Mouse (Mus musculus): ENCODE results near the gene Enpep. TPM values are rescaled to one million over a fixed set of nuclear protein-coding genes. Genes with fewer than 3 reads are reported as not detected.

Enpep gene
- polyA plus RNA-seq, 1 experiment from 2014 or later = 1.3 TPM

DNA sequence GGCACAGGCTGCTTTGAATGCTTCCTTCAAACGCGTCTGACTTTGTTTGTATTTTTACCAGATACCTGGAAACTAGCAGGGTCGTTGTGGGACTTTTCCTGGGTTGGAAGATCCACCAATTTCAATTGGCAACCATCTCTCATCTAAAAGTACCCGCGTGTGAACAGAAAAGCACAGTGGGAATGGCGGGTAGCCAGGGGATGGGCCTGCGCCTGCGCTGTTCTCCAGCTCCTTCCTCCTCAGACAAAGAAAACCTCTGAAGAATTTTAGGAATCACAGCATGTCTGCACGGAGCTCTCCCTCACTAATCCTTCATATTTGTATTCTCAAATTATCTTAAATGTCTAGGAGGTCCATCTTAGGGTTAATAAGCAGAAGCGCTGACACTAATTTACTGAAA, 78.3 kb downstream of the Enpep start:
- ATAC-seq (ENCODE audit: low FRiP score, low TSS enrichment) = no peak
- 51% methylated on average over 10 of the region's 10 CpGs for WGBS
- DNase-seq = peak; percentile 31

DNA sequence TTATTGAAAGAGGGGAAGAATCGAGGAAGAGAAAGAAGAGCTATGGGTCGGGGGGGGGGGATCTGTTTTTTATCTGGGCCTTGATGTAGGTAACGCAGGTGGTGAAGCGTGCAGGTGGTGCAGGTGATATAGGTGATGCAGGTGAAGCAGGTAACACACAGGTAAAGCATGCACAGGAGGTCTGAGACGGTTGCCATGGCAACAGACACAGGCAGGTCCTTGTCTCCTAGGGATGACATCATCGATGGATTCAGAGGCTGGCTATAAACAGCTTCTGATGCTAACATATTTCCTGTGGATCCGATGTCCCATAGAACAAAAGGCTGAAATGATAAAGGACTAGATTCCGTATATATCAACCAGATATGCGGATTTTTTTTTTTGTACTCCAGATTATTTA, 81.5 kb downstream of the Enpep start:
- no peaks in the 10 kb centered on the region for H3K4me1 ChIP-seq (ENCODE audit: control insufficient read depth, insufficient read depth, low read length)
- H3K4me3 ChIP-seq (replicated peaks; ENCODE audit: low read depth, low read length) = no peak overlapping the region
- ATAC-seq (ENCODE audit: low FRiP score, low TSS enrichment) (no peak), DNase-seq (peak; percentile 58)
- H3K27ac ChIP-seq (replicated peaks; ENCODE audit: low read depth, low read length) = no peak overlapping the region
- no peaks in the 10 kb centered on the region for H3K36me3 ChIP-seq (ENCODE audit: control insufficient read depth, insufficient read depth, low read length)
- WGBS = 85% methylated on average over 9 of the region's 9 CpGs
- H3K4me2 ChIP-seq (ENCODE audit: low read length) = no peak overlapping the region
- no peak overlapping the region for H3K9ac ChIP-seq (replicated peaks; ENCODE audit: low read length)
- no peaks in the 10 kb centered on the region for H3K9me3 ChIP-seq (ENCODE audit: control insufficient read depth, low read length)
- no peaks in the 10 kb centered on the region for H3K27me3 ChIP-seq (ENCODE audit: control insufficient read depth, insufficient read depth, low read length)

More for the DNA sequence above, 78.3 kb downstream of the Enpep start:
- Histone ChIP-seq H3K4me1 (ENCODE audit: control insufficient read depth, insufficient read depth, low read length) (no peaks in the 10 kb centered on the region), H3K27me3 (ENCODE audit: control insufficient read depth, insufficient read depth, low read length) (no peaks in the 10 kb centered on the region), H3K4me3 (replicated peaks; ENCODE audit: low read depth, low read length) (no peak overlapping the region), H3K9me3 (ENCODE audit: control insufficient read depth, low read length) (no peaks in the 10 kb centered on the region), H3K36me3 (ENCODE audit: control insufficient read depth, insufficient read depth, low read length) (no peaks in the 10 kb centered on the region), H3K27ac (replicated peaks; ENCODE audit: low read depth, low read length) (no peak overlapping the region), H3K9ac (replicated peaks; ENCODE audit: low read length) (no peak overlapping the region), H3K4me2 (ENCODE audit: low read length) (no peak overlapping the region)

DNA sequence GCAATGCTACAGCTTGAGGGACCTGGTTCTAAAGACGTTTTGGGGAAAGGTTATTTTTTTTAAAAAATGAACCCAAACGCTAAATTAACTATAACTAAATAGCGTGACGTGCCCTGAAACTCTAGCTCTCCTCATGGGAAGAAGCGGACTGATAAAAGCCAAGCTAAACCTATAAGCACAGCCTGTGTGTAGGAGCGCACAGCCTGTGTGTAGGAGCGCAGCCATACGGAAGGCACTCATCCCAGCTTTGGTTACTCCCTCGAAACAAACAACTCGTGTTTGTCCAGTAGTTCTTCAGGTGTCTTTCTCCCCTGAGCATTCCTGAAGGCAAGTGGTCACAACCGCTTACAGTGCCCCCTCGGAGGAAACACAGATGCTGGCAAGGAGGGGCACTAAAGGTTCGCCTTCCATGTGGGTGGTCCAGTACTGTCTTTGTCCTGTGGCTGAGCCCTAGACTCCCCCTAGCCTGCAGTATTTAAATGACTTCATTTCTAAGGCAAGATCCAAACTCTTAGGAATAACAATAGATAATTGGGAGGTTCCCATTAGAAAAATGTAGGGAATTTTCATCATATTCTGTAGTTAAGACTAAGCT, 93.8 kb downstream of the Enpep start:
- DNase-seq (no peak), ATAC-seq (ENCODE audit: low FRiP score, low TSS enrichment) (no peak)
- H3K27me3 ChIP-seq (ENCODE audit: control insufficient read depth, insufficient read depth, low read length) = no peaks in the 10 kb centered on the region
- no peak overlapping the region; the same call in 1 of the 2 replicates for H3K4me2 ChIP-seq (ENCODE audit: low read length)
- H3K4me3 ChIP-seq (replicated peaks; ENCODE audit: low read depth, low read length) = no peak overlapping the region
- H3K27ac ChIP-seq (replicated peaks; ENCODE audit: low read depth, low read length) = no peak overlapping the region
- H3K9me3 ChIP-seq (ENCODE audit: control insufficient read depth, low read length) = no peaks in the 10 kb centered on the region
- H3K36me3 ChIP-seq (ENCODE audit: control insufficient read depth, insufficient read depth, low read length) = no peaks in the 10 kb centered on the region
- no peaks in the 10 kb centered on the region for H3K4me1 ChIP-seq (ENCODE audit: control insufficient read depth, insufficient read depth, low read length)
- H3K9ac ChIP-seq (replicated peaks; ENCODE audit: low read length) = no peak overlapping the region
- 31% methylated on average over 13 of the region's 13 CpGs for WGBS

DNA sequence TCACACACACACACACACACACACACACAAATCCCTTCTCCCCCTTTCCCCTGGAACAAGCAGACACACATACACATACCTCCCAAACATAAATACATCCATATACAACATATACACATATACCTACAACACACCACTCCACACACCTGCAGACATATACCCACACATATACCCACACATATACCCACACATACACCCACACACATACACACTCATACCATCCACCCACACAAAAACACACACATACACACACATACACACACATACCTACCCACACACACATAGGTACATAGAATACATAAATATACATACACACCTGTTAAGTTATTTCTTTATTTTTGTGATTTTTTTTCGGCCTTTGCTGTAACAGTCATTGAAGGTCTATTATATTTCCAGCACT, 94.5 kb downstream of the Enpep start:
- WGBS = 84% methylated on average over 1 of the region's 1 CpGs
- Histone ChIP-seq H3K4me1 (ENCODE audit: control insufficient read depth, insufficient read depth, low read length) (no peaks in the 10 kb centered on the region), H3K36me3 (ENCODE audit: control insufficient read depth, insufficient read depth, low read length) (no peaks in the 10 kb centered on the region)

DNA sequence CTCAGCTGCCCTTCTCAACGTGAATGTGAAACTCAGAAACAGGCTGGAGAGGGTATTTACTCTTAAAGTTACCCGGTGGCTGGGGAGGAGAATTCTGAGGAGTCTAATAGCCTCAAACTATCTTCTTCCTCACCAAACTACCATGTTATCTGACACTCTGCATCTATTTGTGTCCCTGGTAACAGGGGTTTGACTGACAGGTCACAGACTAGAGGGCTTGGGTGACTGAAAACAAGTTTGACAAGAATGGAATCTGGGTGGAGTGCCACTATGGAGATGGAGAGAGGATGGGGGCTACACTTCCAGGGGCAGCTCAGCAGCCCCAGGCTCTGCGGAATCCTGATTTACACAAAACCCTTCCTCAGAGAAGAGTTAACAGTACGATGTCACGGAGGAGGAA, 105.2 kb downstream of the Enpep start:
- H3K9me3 ChIP-seq (ENCODE audit: control insufficient read depth, low read length) = no peaks in the 10 kb centered on the region
- no peak for ATAC-seq (ENCODE audit: low FRiP score, low TSS enrichment)
- H3K4me3 ChIP-seq (replicated peaks; ENCODE audit: low read depth, low read length) = no peak overlapping the region
- H3K9ac ChIP-seq (replicated peaks; ENCODE audit: low read length) = no peak overlapping the region
- H3K36me3 ChIP-seq (ENCODE audit: control insufficient read depth, insufficient read depth, low read length) = no peaks in the 10 kb centered on the region
- H3K27me3 ChIP-seq (ENCODE audit: control insufficient read depth, insufficient read depth, low read length) = peaks cover 61% of the 10 kb centered on the region
- 5% methylated on average over 5 of the region's 5 CpGs for WGBS
- DNase-seq = no peak
- H3K27ac ChIP-seq (replicated peaks; ENCODE audit: low read depth, low read length) = no peak overlapping the region
- H3K4me1 ChIP-seq (ENCODE audit: control insufficient read depth, insufficient read depth, low read length) = no peaks in the 10 kb centered on the region
- no peak overlapping the region for H3K4me2 ChIP-seq (ENCODE audit: low read length)

More for the DNA sequence above, 94.5 kb downstream of the Enpep start:
- ATAC-seq (ENCODE audit: low FRiP score, low TSS enrichment) = no peak
- no peak overlapping the region for H3K4me3 ChIP-seq (replicated peaks; ENCODE audit: low read depth, low read length)
- no peaks in the 10 kb centered on the region for H3K9me3 ChIP-seq (ENCODE audit: control insufficient read depth, low read length)
- no peak for DNase-seq
- no peak overlapping the region for H3K27ac ChIP-seq (replicated peaks; ENCODE audit: low read depth, low read length)
- H3K4me2 ChIP-seq (ENCODE audit: low read length) = no peak overlapping the region
- H3K27me3 ChIP-seq (ENCODE audit: control insufficient read depth, insufficient read depth, low read length) = no peaks in the 10 kb centered on the region
- no peak overlapping the region for H3K9ac ChIP-seq (replicated peaks; ENCODE audit: low read length)

DNA sequence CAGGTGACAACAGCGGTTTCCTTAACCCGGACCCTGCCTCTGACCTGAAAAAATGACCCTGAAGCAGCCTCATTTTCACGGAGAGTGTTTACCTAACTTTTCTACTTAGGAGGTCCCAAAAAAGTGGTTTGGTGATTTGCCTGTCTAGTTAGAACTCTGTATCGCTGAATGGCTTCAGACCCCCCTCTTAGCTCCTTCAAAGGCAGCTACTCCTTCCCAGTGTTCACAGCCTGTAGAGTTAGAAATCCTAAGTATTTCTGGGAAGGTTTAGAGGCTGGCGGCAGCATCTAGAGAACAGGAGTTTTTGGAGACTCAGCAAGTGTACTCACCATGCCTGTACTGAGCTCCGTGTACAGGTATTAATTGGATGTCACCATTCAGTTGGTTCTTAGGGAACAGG, 105.8 kb downstream of the Enpep start:
- ATAC-seq (ENCODE audit: low FRiP score, low TSS enrichment) = no peak
- WGBS = 2% methylated on average over 6 of the region's 6 CpGs
- Histone ChIP-seq H3K4me3 (replicated peaks; ENCODE audit: low read depth, low read length) (no peak overlapping the region), H3K4me2 (ENCODE audit: low read length) (no peak overlapping the region), H3K36me3 (ENCODE audit: control insufficient read depth, insufficient read depth, low read length) (no peaks in the 10 kb centered on the region), H3K27ac (replicated peaks; ENCODE audit: low read depth, low read length) (no peak overlapping the region), H3K9me3 (ENCODE audit: control insufficient read depth, low read length) (no peaks in the 10 kb centered on the region), H3K27me3 (ENCODE audit: control insufficient read depth, insufficient read depth, low read length) (peaks cover 68% of the 10 kb centered on the region), H3K9ac (replicated peaks; ENCODE audit: low read length) (no peak overlapping the region), H3K4me1 (ENCODE audit: control insufficient read depth, insufficient read depth, low read length) (no peaks in the 10 kb centered on the region)
- DNase-seq = no peak

DNA sequence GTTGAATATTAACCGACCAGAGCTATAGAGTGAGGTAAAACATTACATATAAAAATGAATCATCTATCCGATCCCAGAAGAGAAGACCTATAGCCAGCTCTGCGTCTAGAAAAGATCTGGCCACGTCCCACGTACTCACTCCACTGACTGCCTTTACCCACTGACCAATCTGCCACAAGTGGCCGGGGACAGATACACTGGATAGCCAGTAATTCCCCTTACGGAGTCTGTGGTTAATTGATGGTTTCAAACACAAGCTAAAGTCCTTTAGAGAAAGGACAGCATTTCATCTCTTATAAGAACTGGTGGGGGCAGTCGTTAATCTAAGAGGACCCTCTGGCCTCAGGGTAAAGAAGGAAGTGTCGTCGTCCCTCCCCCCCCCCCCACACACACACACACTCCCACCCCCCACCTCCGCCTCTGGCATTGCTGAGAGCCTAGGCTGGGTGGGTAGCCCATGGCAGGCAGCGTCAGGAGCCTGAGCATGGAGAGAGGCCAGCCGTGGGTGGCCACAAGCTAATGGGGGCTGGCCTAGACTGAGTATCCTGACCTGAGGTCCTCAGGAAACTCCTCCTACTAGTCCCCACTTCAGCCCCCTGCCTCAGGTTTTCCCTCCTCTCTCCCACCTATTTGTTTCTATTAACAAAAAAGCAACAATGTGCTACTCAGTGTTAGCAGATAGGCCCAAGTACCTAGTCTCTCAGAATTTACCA, 106.8 kb downstream of the Enpep start:
- H3K4me1 ChIP-seq (ENCODE audit: control insufficient read depth, insufficient read depth, low read length) = no peaks in the 10 kb centered on the region
- ATAC-seq (ENCODE audit: low FRiP score, low TSS enrichment) (no peak), DNase-seq (no peak)
- H3K4me3 ChIP-seq (replicated peaks; ENCODE audit: low read depth, low read length) = no peak overlapping the region
- H3K36me3 ChIP-seq (ENCODE audit: control insufficient read depth, insufficient read depth, low read length) = no peaks in the 10 kb centered on the region
- no peak overlapping the region for H3K9ac ChIP-seq (replicated peaks; ENCODE audit: low read length)
- no peak overlapping the region for H3K4me2 ChIP-seq (ENCODE audit: low read length)
- H3K9me3 ChIP-seq (ENCODE audit: control insufficient read depth, low read length) = no peaks in the 10 kb centered on the region
- no peak overlapping the region for H3K27ac ChIP-seq (replicated peaks; ENCODE audit: low read depth, low read length)
- peaks cover 77% of the 10 kb centered on the region for H3K27me3 ChIP-seq (ENCODE audit: control insufficient read depth, insufficient read depth, low read length)
- under 1% methylated on average over 13 of the region's 13 CpGs for WGBS

DNA sequence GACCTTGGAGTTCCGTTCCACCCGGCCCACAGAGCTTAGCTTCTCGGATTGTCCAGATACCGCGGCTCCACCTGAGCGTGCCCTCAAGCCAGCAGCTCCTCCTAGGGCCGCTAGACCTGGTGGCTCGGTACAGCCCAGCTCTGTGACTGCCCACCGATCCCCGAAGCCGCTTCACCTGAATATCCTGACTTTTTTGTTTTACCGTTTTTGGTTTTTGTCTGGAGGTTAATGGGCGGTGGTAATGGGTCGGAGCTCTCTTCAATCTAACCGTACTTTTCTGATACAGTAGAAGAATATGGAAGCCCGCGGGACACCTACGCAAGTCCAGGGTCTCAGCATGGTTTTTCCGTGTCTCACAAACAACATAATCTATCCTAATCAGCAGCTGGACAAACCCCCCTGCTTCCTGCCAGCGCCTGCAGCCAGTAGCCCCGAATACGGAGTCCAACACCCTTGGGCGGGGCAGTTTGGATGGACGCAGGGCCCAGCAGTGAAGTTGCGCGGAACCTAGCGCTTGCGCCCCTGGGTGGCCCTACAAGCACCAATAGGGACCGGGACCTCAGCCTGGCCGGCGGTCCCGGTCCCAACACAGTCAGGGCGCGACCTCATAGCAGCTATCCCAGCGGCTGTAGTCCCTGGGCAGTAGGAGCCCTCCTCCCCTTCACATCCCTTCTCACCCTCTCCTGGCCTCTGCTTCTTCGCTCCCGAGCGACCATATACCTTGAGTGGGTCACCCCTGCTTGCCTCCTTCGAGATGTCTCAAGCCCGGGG, 107.5 kb downstream of the Enpep start:
- Histone ChIP-seq H3K4me2 (ENCODE audit: low read length) (0 out of 2 replicates have a peak overlapping the region, but pooled peaks have one; percentile 6), H3K4me3 (replicated peaks; ENCODE audit: low read depth, low read length) (no peak overlapping the region), H3K27ac (replicated peaks; ENCODE audit: low read depth, low read length) (no peak overlapping the region), H3K9ac (replicated peaks; ENCODE audit: low read length) (no peak overlapping the region), H3K27me3 (ENCODE audit: control insufficient read depth, insufficient read depth, low read length) (peaks cover 82% of the 10 kb centered on the region), H3K36me3 (ENCODE audit: control insufficient read depth, insufficient read depth, low read length) (no peaks in the 10 kb centered on the region), H3K4me1 (ENCODE audit: control insufficient read depth, insufficient read depth, low read length) (no peaks in the 10 kb centered on the region), H3K9me3 (ENCODE audit: control insufficient read depth, low read length) (no peaks in the 10 kb centered on the region)
- DNase-seq (peak; percentile 7), ATAC-seq (ENCODE audit: low FRiP score, low TSS enrichment) (peak; percentile 38; the same call in 1 of the 2 replicates)
- under 1% methylated on average over 40 of the region's 40 CpGs for WGBS

Data from midbrain, embryonic 14.5 days (tissue).